Mouse (Mus musculus) Patski (cell line): Measurements from ENCODE around the gene Gm20388. TPM values are rescaled to one million over a fixed set of nuclear protein-coding genes. Genes with fewer than 3 reads are reported as not detected.
"Not testable (repeated sequence)": the region's sequence is repeated elsewhere in the genome, so short reads cannot be mapped to it uniquely, and the experiment has no call there.

Experiments
- ATAC-seq: fragments of 100-300 bp; one replicate; pipeline ENCODE4 v1.8.0; 2021
- CTCF ChIA-PET: fragments of 350-600 bp; sonication (Branson Sonifier 250); formaldehyde crosslinking; loops from one replicate; lab custom pipeline; 2022; ENCODE audit warnings: inconsistent platforms; lab: Charles Lee
- POLR2A ChIA-PET: fragments of 350-600 bp; sonication (Branson Sonifier 250); formaldehyde crosslinking; loops from one replicate; lab custom pipeline; 2022; ENCODE audit warnings: antibody characterized with exemption, inconsistent platforms; lab: Charles Lee
- DNase-seq: peaks from one replicate; pipeline ENCODE4 v3.0.0-alpha.2; 2011; ENCODE audit warnings: low read depth, low spot score
- H3K27me3 ChIP-seq: fragments of 371-371 bp; one replicate; pipeline ENCODE4 v1.5.1; 2021
- CTCF ChIP-seq: fragments of 100-300 bp; IDR thresholded peaks from one replicate; pipeline ENCODE4 v1.5.1; 2021
- in situ Hi-C: fragments of 300-500 bp; cut with MboI; formaldehyde crosslinking; loops from 3 replicates; pipeline ENCODE4 v1.11.1; 2018; ENCODE audit warnings: low pct_unique_long_range_greater_than_20kb, mixed read lengths
- polyA plus RNA-seq: library from polyadenylated mRNA; unstranded; gene quantifications from one replicate; pipeline ENCODE4 v1.2.3, GENCODE M21; 2021

Gene Gm20388
- polyA plus RNA-seq, 1 experiment from 2014 or later = 86.7 TPM

GRCm38 (mm10) chr8:123507153-123507552 lies 3596.5 kb downstream of the Gm20388 start:
- CTCF ChIA-PET = interaction anchor here (1.2 kb wide), 1 partner anchor 25 kb away, joined by 3 read pairs; no protein-coding TSS in a partner anchor
- no peak for DNase-seq
- TF ChIP-seq CTCF = no peak
- POLR2A ChIA-PET = interaction anchor here (0.6 to 1.5 kb wide), 2 partner anchors 25 to 908 kb away, joined by 3 to 4 read pairs; no protein-coding TSS in a partner anchor
- no peaks in the 10 kb centered on the region for H3K27me3 ChIP-seq
- in situ Hi-C loops = no loop called here
- ATAC-seq = no peak

DNA sequence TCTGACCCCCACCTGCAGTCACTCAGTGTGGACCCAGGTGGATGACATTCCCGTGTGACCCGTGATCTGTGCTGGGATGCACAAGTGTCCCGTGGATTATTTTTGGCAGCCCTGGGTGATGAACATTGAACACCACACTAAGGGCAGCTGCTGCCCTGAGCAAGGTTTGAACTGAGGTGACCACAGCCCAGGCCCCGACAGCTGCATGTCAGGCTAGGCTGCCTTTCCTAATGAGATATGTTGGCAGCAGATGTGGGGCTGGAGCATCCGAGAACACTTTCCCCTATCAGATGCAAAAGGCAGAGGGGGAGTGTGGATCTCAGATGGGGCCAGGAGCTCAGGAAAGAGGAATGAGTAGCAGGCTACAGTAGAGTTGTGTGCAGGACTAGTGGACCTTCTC lies 3600.2 kb downstream of the Gm20388 start:
- ATAC-seq (no peak), DNase-seq (no peak)
- CTCF ChIA-PET = interaction anchor here (1.1 kb wide), 1 partner anchor 28 kb away, joined by 3 read pairs; no protein-coding TSS in a partner anchor
- in situ Hi-C loops = no loop called here
- H3K27me3 ChIP-seq = no peaks in the 10 kb centered on the region
- TF ChIP-seq CTCF = no peak
- POLR2A ChIA-PET = no interaction called here

DNA sequence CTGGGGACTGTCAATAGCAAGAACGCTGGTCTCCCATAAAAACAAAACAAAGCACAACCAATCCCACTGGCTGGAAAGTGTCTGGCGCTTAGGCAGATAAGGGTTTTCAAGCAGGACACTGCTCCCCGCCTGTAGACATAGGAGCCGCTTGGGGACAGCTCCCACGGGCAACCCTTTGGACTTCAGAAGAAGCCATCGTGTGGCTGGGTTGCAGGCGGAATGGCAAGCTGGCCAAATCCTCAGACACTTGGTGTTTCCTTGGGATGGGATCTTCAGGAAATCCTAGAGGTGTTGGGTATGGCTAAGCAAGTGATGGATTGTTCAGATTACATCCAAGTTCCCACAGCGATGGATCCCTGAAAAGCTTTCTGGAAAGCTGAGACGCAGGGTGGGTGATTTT lies 3603.5 kb downstream of the Gm20388 start:
- H3K27me3 ChIP-seq = no peaks in the 10 kb centered on the region
- no peak for DNase-seq
- no peak for TF ChIP-seq CTCF
- CTCF ChIA-PET = interaction anchor here (0.7 to 1.9 kb wide), 2 partner anchors 9 to 71 kb away, joined by 3 to 7 read pairs; no protein-coding TSS in a partner anchor
- in situ Hi-C loops = no loop called here
- ATAC-seq = no peak
- POLR2A ChIA-PET = no interaction called here

- CTCF ChIA-PET = interaction anchor here (0.7 to 1.9 kb wide), 3 partner anchors 9 to 72 kb away, joined by 3 to 7 read pairs (median 3); no protein-coding TSS in a partner anchor
- in situ Hi-C loops = no loop called here
- peak; percentile 23 for ATAC-seq
Measured at GRCm38 (mm10) chr8:123514781-123515539, 3604.3 kb downstream of the Gm20388 start, which contains the start of gene Dbndd1. Dbndd1 (minus strand) TSS chr8:123515463.

GRCm38 (mm10) chr8:123515540-123515897 lies 3604.9 kb downstream of the Gm20388 start:
- no peak for TF ChIP-seq CTCF
- POLR2A ChIA-PET = interaction anchor here (0.7 to 2.2 kb wide), 4 partner anchors 11 to 37 kb away, joined by 3 to 9 read pairs (median 3); partner anchors contain the start of gene Afg3l1
- no peaks in the 10 kb centered on the region for H3K27me3 ChIP-seq
- CTCF ChIA-PET = interaction anchor here (1.2 to 1.9 kb wide), 3 partner anchors 10 to 33 kb away, joined by 3 to 7 read pairs (median 4); no protein-coding TSS in a partner anchor
- DNase-seq = no peak
- in situ Hi-C loops = no loop called here
- ATAC-seq = no peak

More at GRCm38 (mm10) chr8:123514781-123515539, 3604.3 kb downstream of the Gm20388 start, which contains the start of gene Dbndd1:
- no peak for DNase-seq
- no peaks in the 10 kb centered on the region for H3K27me3 ChIP-seq
- POLR2A ChIA-PET = interaction anchor here (0.7 to 2.2 kb wide), 3 partner anchors 16 to 36 kb away, joined by 3 to 9 read pairs (median 3); partner anchors contain the start of gene Afg3l1
- TF ChIP-seq CTCF = no peak

DNA sequence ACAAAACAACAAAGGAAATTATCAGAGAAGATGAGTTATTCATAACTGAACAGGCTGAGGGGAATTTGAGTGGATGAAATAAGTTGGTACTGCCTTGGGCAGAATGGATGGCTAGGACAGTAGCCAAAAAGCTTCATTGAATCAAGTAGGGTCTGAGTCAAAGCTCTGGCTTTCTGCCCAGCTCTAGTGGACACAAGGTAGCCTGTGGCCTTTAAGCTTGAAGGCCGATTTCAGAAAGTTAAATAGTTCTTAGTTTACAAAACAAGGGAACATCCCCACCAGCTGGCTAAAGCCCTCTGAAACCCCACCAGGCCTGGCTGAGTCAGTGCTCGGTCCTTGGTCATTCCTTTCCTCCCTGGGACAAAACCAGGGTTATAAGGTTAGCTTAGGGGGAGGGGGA lies 3606.0 kb downstream of the Gm20388 start:
- ATAC-seq (peak; percentile 24), DNase-seq (peak; percentile 99)
- CTCF ChIA-PET = interaction anchor here (0.8 to 1.9 kb wide), 3 partner anchors 16 to 34 kb away, joined by 4 to 7 read pairs (median 4); no protein-coding TSS in a partner anchor
- POLR2A ChIA-PET = interaction anchor here (0.9 to 2.2 kb wide), 2 partner anchors 12 to 38 kb away, joined by 3 to 9 read pairs; partner anchors contain the start of gene Afg3l1
- no peak for TF ChIP-seq CTCF
- in situ Hi-C loops = no loop called here
- H3K27me3 ChIP-seq = no peaks in the 10 kb centered on the region

GRCm38 (mm10) chr8:123518172-123518571 lies 3607.5 kb downstream of the Gm20388 start:
- no peak for TF ChIP-seq CTCF
- ChIA-PET CTCF (interaction anchor here (0.8 to 1.1 kb wide), 2 partner anchors 17 to 110 kb away, joined by 3 read pairs; no protein-coding TSS in a partner anchor), POLR2A (no interaction called here)
- DNase-seq (no peak), ATAC-seq (no peak)
- no peaks in the 10 kb centered on the region for H3K27me3 ChIP-seq
- in situ Hi-C loops = no loop called here

DNA sequence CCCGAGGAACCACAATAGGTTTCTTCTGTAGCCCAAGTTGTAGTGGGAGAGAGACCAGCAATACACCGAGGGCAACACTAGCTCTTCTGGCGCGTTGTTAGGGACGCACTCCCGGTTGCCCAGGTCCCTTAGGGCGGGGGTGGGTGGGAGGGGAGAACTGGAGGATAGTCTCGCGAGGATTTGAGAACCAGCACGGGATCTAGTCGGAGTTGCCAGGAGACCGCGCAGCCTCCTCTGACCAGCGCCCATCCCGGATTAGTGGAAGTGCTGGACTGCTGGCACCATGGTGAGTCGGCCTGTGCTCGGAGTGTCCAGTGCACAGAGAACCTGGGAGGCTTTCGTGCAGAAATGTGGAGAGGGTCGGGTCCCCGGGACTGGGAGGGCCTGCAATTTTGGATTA lies 3608.0 kb downstream of the Gm20388 start, which contains the start of gene Gas8:
TSS of gene Gas8 (plus strand) at position 168 of the 400 bp plus-strand sequence.
- H3K27me3 ChIP-seq = no peaks in the 10 kb centered on the region
- no peak for TF ChIP-seq CTCF
- peak; percentile 49 for ATAC-seq
- DNase-seq = peak; percentile 68
- ChIA-PET POLR2A (no interaction called here), CTCF (interaction anchor here (0.8 to 1.1 kb wide), 2 partner anchors 17 to 110 kb away, joined by 3 read pairs; no protein-coding TSS in a partner anchor)
- in situ Hi-C loops = no loop called here

- DNase-seq, H3K27me3 ChIP-seq, POLR2A ChIA-PET, ATAC-seq, CTCF ChIA-PET, in situ Hi-C loops: not testable (repeated sequence)
Measured at GRCm38 (mm10) chr8:123520048-123520447, 3609.4 kb downstream of the Gm20388 start.

DNA sequence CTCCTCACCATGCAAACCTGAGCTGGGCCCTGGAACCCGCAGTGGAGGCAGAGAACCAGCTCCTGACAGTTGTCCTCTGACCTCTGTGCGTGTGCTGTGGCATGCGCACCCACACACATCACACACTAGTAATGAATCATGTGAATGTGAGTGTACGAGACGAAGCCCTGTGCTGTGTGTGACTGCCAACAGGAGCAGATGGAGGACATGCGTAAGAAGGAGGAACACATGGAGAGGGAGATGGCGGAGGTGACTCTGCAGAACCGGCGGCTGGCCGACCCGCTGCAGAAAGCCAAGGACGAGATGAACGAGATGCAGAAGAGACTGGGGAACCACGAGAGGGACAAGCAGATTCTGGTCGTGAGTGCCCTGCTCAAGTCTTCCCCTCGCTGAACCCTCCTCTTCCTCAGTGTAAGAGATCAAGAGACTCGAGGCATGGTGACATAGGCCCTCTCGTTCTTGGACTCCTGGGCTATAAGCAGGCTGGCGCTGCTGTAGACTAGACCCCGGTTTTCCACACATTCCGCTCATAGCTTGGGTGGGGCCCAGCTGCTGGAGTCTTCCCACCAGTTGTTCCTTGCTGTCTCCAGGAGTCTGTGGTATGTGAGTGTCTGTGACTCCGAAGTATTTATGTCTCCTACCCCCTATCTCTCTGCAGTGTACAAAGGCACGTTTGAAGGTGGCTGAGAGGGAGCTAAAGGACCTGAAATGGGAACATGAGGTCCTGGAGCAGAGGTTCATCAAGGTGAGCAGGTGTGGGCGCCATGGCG lies 3617.3 kb downstream of the Gm20388 start:
- DNase-seq = no peak
- CTCF ChIA-PET = no interaction called here
- no peak for ATAC-seq
- POLR2A ChIA-PET = no interaction called here
- in situ Hi-C loops = no loop called here
- no peak for TF ChIP-seq CTCF
- no peaks in the 10 kb centered on the region for H3K27me3 ChIP-seq
